Mouse (Mus musculus): ENCODE measurements around the gene Ssxa1. TPM values are rescaled to one million over a fixed set of nuclear protein-coding genes. Genes with fewer than 3 reads are reported as not detected.
A peak's percentile ranks its signal among the peaks of the same experiment; 100 is the strongest.
"Not testable (repeated sequence)": the region's sequence is repeated elsewhere in the genome, so short reads cannot be mapped to it uniquely, and the experiment has no call there.

Ssxa1 gene
- total RNA-seq (2014; rRNA removed) (not detected in 2 replicates), polyA plus RNA-seq (2015; fragmentation: Nextera tagmentation; extraction: Ambion mirVana) (not detected in 2 replicates)

GRCm38 (mm10) chrX:21115520-21115919 lies at the start of gene Ssxa1:
TSS of gene Ssxa1 (plus strand) at chrX:21115820.
- TF ChIP-seq CTCF (IDR thresholded peaks at IDR 0.05) = no peak
- no peak within 1 kb of the TSS for H3K4me2 ChIP-seq (ENCODE audit: low read depth, low read length, poor library complexity, severe bottlenecking)
- H3K9ac ChIP-seq (replicated peaks; ENCODE audit: low read length, poor library complexity, severe bottlenecking) = no peak within 1 kb of the TSS
- no peak within 1 kb of the TSS for H3K27ac ChIP-seq (ENCODE audit: low read depth, low read length)
- H3K4me3 ChIP-seq (ENCODE audit: low read depth, low read length) = no peak within 1 kb of the TSS
- no peaks in the 10 kb centered on the region for H3K36me3 ChIP-seq (ENCODE audit: insufficient read depth, low read length)
- 79% methylated on average over 4 of the region's 4 CpGs for WGBS
- no peaks in the 10 kb centered on the region for H3K9me3 ChIP-seq (ENCODE audit: low read length)
- no peak for DNase-seq (ENCODE audit: low spot score)
- no peaks in the 10 kb centered on the region for H3K4me1 ChIP-seq (ENCODE audit: insufficient read depth, low read length)
- ATAC-seq (ENCODE audit: low FRiP score) = no peak
- H3K27me3 ChIP-seq (ENCODE audit: insufficient read depth, low read length) = no peaks in the 10 kb centered on the region

GRCm38 (mm10) chrX:21068106-21068505 lies 47.5 kb upstream of the Ssxa1 start, which contains the start of gene Spaca5:
TSS of gene Spaca5 (plus strand) at chrX:21068406.
- Histone ChIP-seq H3K4me1 (ENCODE audit: insufficient read depth, low read length) (no peaks in the 10 kb centered on the region), H3K9ac (replicated peaks; ENCODE audit: low read length, poor library complexity, severe bottlenecking) (no peak within 1 kb of the TSS), H3K4me2 (ENCODE audit: low read depth, low read length, poor library complexity, severe bottlenecking) (no peak within 1 kb of the TSS), H3K9me3 (ENCODE audit: low read length) (0 out of 2 replicates have a peak, but pooled peaks cover 4% of the 10 kb centered on the region), H3K4me3 (ENCODE audit: low read depth, low read length) (no peak within 1 kb of the TSS), H3K27ac (ENCODE audit: low read depth, low read length) (no peak within 1 kb of the TSS), H3K27me3 (ENCODE audit: insufficient read depth, low read length) (no peaks in the 10 kb centered on the region), H3K36me3 (ENCODE audit: insufficient read depth, low read length) (no peaks in the 10 kb centered on the region)
- no peak for ATAC-seq (ENCODE audit: low FRiP score)
- TF ChIP-seq CTCF (IDR thresholded peaks at IDR 0.05) = no peak
- no peak for DNase-seq (ENCODE audit: low spot score)

- Histone ChIP-seq H3K9me3 (ENCODE audit: low read length) (no peaks in the 10 kb centered on the region), H3K4me1 (ENCODE audit: insufficient read depth, low read length) (no peaks in the 10 kb centered on the region), H3K27ac (ENCODE audit: low read depth, low read length) (peak overlapping the region; percentile 84), H3K36me3 (ENCODE audit: insufficient read depth, low read length) (no peaks in the 10 kb centered on the region), H3K9ac (replicated peaks; ENCODE audit: low read length, poor library complexity, severe bottlenecking) (peak overlapping the region; percentile 55; the same call in 1 of the 2 replicates), H3K4me2 (ENCODE audit: low read depth, low read length, poor library complexity, severe bottlenecking) (peak overlapping the region; percentile 43), H3K27me3 (ENCODE audit: insufficient read depth, low read length) (no peaks in the 10 kb centered on the region), H3K4me3 (ENCODE audit: low read depth, low read length) (peak overlapping the region; percentile 37)
- no peak for TF ChIP-seq CTCF (IDR thresholded peaks at IDR 0.05)
- ATAC-seq (ENCODE audit: low FRiP score) = no peak
- WGBS = 19% methylated on average over 6 of the region's 6 CpGs
- no peak for DNase-seq (ENCODE audit: low spot score)
These were observed 27.0 kb upstream of the Ssxa1 start for GRCm38 (mm10) chrX:21088645-21088982.

DNA sequence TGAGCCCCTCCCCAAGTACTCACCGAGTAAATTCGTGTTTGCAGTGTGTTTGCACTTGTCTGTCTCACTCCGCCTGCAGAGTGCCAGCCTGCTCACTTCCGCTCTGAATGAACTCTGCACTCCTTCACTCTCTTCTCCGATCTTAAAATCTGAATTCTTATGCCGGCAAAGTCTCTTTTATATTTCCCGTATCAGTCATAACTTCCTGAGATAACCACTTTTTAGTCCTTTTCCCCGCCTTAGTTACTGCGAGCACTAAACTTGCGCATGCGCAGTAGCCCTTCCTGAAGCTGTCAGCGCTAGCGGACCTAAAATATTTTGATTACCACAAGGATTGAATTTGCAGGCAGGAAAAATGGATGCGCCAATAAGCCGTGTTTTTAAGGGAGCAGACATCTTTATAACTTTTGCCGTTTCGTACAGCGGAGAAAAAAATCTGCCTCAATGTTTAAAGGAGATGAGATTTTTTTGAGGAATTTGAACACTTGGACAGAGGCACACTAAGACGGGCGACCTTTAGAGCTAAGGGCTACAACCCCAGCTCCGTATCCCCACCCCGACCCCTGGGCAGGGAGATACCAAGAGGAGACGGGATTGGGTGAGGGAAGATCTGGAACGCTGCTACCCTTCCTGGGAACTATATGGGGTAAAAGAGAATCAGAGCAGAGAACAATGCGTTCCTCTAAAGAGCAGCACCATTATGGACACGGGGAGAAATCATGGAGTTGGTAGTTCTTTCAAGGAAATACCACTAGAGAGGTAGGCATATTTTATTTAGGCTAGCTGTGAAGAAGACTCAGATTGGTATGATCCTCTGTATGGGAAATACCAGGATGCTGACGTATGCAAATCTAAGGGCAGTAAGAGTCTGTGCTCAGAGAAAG lies 26.4 kb upstream of the Ssxa1 start, which contains the start of gene Zfp300:
Gene Zfp300, minus strand, starts transcription at position 545 of the 884 bp plus-strand sequence.
- DNase-seq (ENCODE audit: low spot score) (peak; percentile 86), ATAC-seq (ENCODE audit: low FRiP score) (peak; percentile 94)
- H3K9ac ChIP-seq (replicated peaks; ENCODE audit: low read length, poor library complexity, severe bottlenecking) = peak within 1 kb of the TSS; percentile 55
- no peak for TF ChIP-seq CTCF (IDR thresholded peaks at IDR 0.05)
- peak within 1 kb of the TSS; percentile 37 for H3K4me3 ChIP-seq (ENCODE audit: low read depth, low read length)
- peak within 1 kb of the TSS; percentile 43 for H3K4me2 ChIP-seq (ENCODE audit: low read depth, low read length, poor library complexity, severe bottlenecking)
- H3K27ac ChIP-seq (ENCODE audit: low read depth, low read length) = peak within 1 kb of the TSS; percentile 84
- H3K4me1 ChIP-seq (ENCODE audit: insufficient read depth, low read length) = no peaks in the 10 kb centered on the region
- no peaks in the 10 kb centered on the region for H3K27me3 ChIP-seq (ENCODE audit: insufficient read depth, low read length)
- no peaks in the 10 kb centered on the region for H3K9me3 ChIP-seq (ENCODE audit: low read length)
- no peaks in the 10 kb centered on the region for H3K36me3 ChIP-seq (ENCODE audit: insufficient read depth, low read length)
- 22% methylated on average over 27 of the region's 27 CpGs for WGBS

DNA sequence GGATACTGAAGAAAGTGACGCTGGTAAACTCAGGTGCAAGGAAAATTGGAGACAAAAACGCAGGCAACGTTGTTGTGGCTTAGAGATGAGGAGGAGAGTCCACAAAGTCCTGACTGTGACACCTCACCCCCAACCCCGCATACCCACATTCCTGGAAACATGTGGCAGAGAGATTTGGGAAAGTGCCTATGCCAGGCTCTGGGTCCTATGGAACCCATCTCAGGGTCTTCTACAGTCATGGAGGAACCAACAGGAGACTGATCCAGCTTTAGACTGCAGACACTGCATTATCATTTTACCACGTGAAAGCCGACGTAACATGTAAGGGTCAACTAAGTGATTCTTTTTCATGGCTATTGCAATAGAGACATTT lies 25.8 kb upstream of the Ssxa1 start:
- H3K4me3 ChIP-seq (ENCODE audit: low read depth, low read length) = peak overlapping the region; percentile 37
- H3K9me3 ChIP-seq (ENCODE audit: low read length) = no peaks in the 10 kb centered on the region
- H3K9ac ChIP-seq (replicated peaks; ENCODE audit: low read length, poor library complexity, severe bottlenecking) = peak overlapping the region; percentile 55; the same call in 1 of the 2 replicates
- WGBS = 52% methylated on average over 7 of the region's 7 CpGs
- ATAC-seq (ENCODE audit: low FRiP score) = peak; percentile 57
- no peak for DNase-seq (ENCODE audit: low spot score)
- H3K27ac ChIP-seq (ENCODE audit: low read depth, low read length) = peak overlapping the region; percentile 84
- no peaks in the 10 kb centered on the region for H3K4me1 ChIP-seq (ENCODE audit: insufficient read depth, low read length)
- peak overlapping the region; percentile 39 for H3K4me2 ChIP-seq (ENCODE audit: low read depth, low read length, poor library complexity, severe bottlenecking)
- TF ChIP-seq CTCF (IDR thresholded peaks at IDR 0.05) = no peak
- no peaks in the 10 kb centered on the region for H3K27me3 ChIP-seq (ENCODE audit: insufficient read depth, low read length)
- H3K36me3 ChIP-seq (ENCODE audit: insufficient read depth, low read length) = no peaks in the 10 kb centered on the region

DNA sequence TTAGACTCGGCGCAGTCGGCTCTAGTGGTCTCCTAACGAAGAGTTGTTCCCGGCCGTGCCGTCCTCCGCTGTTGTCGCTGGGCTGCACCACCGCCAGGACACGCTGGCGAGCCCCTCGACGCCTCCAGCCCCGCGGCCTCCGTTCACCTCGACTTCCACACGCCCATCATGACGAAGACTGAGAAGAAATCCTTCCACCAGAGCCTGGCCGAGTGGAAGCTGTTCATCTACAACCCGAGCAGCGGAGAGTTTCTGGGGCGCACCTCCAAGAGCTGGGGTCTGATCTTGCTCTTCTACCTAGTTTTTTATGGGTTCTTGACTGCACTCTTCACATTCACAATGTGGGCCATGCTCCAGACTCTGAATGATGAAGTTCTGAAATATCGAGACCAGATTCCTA lies 31.1 kb downstream of the Ssxa1 start:
- not testable (repeated sequence) for H3K4me3 ChIP-seq (ENCODE audit: low read depth, low read length); H3K4me1 ChIP-seq (ENCODE audit: insufficient read depth, low read length); H3K27ac ChIP-seq (ENCODE audit: low read depth, low read length); H3K9ac ChIP-seq (replicated peaks; ENCODE audit: low read length, poor library complexity, severe bottlenecking); H3K4me2 ChIP-seq (ENCODE audit: low read depth, low read length, poor library complexity, severe bottlenecking); H3K9me3 ChIP-seq (ENCODE audit: low read length); ATAC-seq (ENCODE audit: low FRiP score); DNase-seq (ENCODE audit: low spot score); H3K36me3 ChIP-seq (ENCODE audit: insufficient read depth, low read length); H3K27me3 ChIP-seq (ENCODE audit: insufficient read depth, low read length)
- WGBS = 96% methylated on average over 24 of the region's 25 CpGs

Other genes with a start within 250 kb of the Ssxa1 start
- gene Timp1, start 245.7 kb upstream of the Ssxa1 start, total RNA-seq (2014; rRNA removed) = 3.8 and 9.3 TPM in 2 replicates
- 3.2 and 4.1 TPM in 2 replicates for gene Timp1, start 245.7 kb upstream of the Ssxa1 start, polyA plus RNA-seq (2015; fragmentation: Nextera tagmentation; extraction: Ambion mirVana)
- gene Syn1, start 194.8 kb upstream of the Ssxa1 start, total RNA-seq (2014; rRNA removed) = 60.9 and 70.8 TPM in 2 replicates
- 113 and 115 TPM in 2 replicates for gene Syn1, start 194.8 kb upstream of the Ssxa1 start, polyA plus RNA-seq (2015; fragmentation: Nextera tagmentation; extraction: Ambion mirVana)
- gene Cfp, start 184.3 kb upstream of the Ssxa1 start, total RNA-seq (2014; rRNA removed) = 7.7 and 8.4 TPM in 2 replicates
- 3.1 and 3.2 TPM in 2 replicates for gene Cfp, start 184.3 kb upstream of the Ssxa1 start, polyA plus RNA-seq (2015; fragmentation: Nextera tagmentation; extraction: Ambion mirVana)
- 31.7 and 38.4 TPM in 2 replicates for gene Elk1, start 165.2 kb upstream of the Ssxa1 start, total RNA-seq (2014; rRNA removed)
- 15.4 and 16.7 TPM in 2 replicates for gene Elk1, start 165.2 kb upstream of the Ssxa1 start, polyA plus RNA-seq (2015; fragmentation: Nextera tagmentation; extraction: Ambion mirVana)
- 11.8 and 14.1 TPM in 2 replicates for gene Uxt, start 153.8 kb upstream of the Ssxa1 start, total RNA-seq (2014; rRNA removed)
- gene Uxt, start 153.8 kb upstream of the Ssxa1 start, polyA plus RNA-seq (2015; fragmentation: Nextera tagmentation; extraction: Ambion mirVana) = 22.4 and 22.7 TPM in 2 replicates
- 5.3 and 12.0 TPM in 2 replicates for gene Zfp182, start 53.5 kb upstream of the Ssxa1 start, total RNA-seq (2014; rRNA removed)
- gene Zfp182, start 53.5 kb upstream of the Ssxa1 start, polyA plus RNA-seq (2015; fragmentation: Nextera tagmentation; extraction: Ambion mirVana) = 3.9 and 4.0 TPM in 2 replicates
- gene Spaca5, start 47.4 kb upstream of the Ssxa1 start, total RNA-seq (2014; rRNA removed) = not detected in 2 replicates
- not detected in 2 replicates for gene Spaca5, start 47.4 kb upstream of the Ssxa1 start, polyA plus RNA-seq (2015; fragmentation: Nextera tagmentation; extraction: Ambion mirVana)
- gene Zfp300, start 26.3 kb upstream of the Ssxa1 start, total RNA-seq (2014; rRNA removed) = 4.4 and 4.7 TPM in 2 replicates
- 3.3 and 3.4 TPM in 2 replicates for gene Zfp300, start 26.3 kb upstream of the Ssxa1 start, polyA plus RNA-seq (2015; fragmentation: Nextera tagmentation; extraction: Ambion mirVana)
- gene Gm21876, start 59.8 kb downstream of the Ssxa1 start, total RNA-seq (2014; rRNA removed) = not detected in 2 replicates
- not detected in 2 replicates for gene Gm21876, start 59.8 kb downstream of the Ssxa1 start, polyA plus RNA-seq (2015; fragmentation: Nextera tagmentation; extraction: Ambion mirVana)